In the genomic region with DNA sequence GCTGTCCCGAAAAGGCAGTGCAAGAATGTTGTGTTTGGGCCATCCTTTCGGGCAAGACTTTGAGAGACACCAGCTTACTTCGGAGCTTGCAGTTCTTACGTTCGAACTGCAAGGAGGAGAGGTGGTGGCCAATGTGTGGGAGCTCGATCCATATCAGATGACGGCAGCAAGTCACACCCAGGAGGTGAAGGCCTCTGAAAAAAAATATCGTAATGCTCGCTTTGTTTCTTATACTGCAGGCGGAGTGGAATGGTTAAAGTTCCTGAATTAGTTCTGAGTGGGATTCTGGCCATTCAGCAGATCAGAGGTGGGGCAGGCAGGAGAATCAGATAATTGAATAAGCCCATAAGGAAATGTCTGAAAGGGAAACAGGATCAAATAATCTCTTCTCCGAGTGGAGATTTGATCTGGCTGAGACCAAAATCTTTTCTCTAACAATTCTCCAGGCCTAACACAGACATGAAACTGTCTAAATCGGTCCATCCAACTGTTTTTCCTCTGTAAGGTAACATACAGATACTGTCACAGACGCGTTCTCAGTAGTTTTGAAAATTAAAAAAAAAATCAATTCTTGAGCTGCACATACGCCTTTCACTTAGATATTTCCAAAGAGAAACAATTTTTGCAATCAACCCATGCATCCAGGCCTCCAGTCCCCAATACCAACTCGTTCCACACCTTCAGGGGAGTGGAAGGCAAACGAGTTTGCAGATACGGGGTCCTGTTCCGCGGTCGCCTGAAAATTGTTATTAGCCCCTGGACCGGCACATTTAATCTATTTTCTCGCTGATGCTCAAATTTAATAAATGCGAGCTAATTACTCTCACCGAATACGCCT, we compare ENCODE assay signal across 12 mouse cellular contexts. TPM values are rescaled to one million over a fixed set of nuclear protein-coding genes. Genes with fewer than 3 reads are reported as not detected.
DNase-seq lines count a peak whose midpoint lies in the region; ATAC-seq and TF ChIP-seq lines count a peak whose summit lies in the region.
"Had no signal": no experiment of that assay in that cellular context is flagged by ENCODE, and none has a peak within 500 bp of the region (broad histone marks: within the 10 kb centered on the region; RNA-seq: fewer than 3 reads in every experiment).

No protein-coding gene starts in this region.

- peak overlapping the region; percentile 31 for H3K4me3 ChIP-seq in liver, embryonic 11.5 days (ENCODE audit: low read depth, low read length)
- no peak overlapping the region for H3K4me3 ChIP-seq in liver, embryonic 12.5 days
- H3K4me3 ChIP-seq in embryonic facial prominence, embryonic 14.5 days (ENCODE audit: low read depth, low read length), result peak overlapping the region; percentile 34; the same call in 1 of the 2 replicates
- H3K4me3 ChIP-seq in small intestine, adult 2 months (ENCODE audit: low read depth, low read length), result peak overlapping the region; percentile 72
- no peak overlapping the region for H3K4me3 ChIP-seq in kidney, embryonic 16.5 days (ENCODE audit: low read length)

- H3K27me3 ChIP-seq in liver, embryonic 11.5 days (replicated peaks; ENCODE audit: control insufficient read depth, insufficient read depth, low read length), result peaks cover 98% of the 10 kb centered on the region
- peaks cover 99% of the 10 kb centered on the region for H3K27me3 ChIP-seq in liver, embryonic 12.5 days (replicated peaks)
- peaks cover 98% of the 10 kb centered on the region for H3K27me3 ChIP-seq in embryonic facial prominence, embryonic 14.5 days (replicated peaks; ENCODE audit: control insufficient read depth, insufficient read depth, low read length)
- H3K27me3 ChIP-seq in small intestine, adult 2 months (ENCODE audit: control insufficient read depth, insufficient read depth, low read length), result peaks cover 89% of the 10 kb centered on the region
- H3K27me3 ChIP-seq in kidney, embryonic 16.5 days (ENCODE audit: insufficient read depth, low read length), result peaks cover 95% of the 10 kb centered on the region

- DNase-seq in liver, embryonic 11.5 days (ENCODE audit: low spot score), result no peak
- no peak for DNase-seq in embryonic facial prominence, embryonic 14.5 days (ENCODE audit: low spot score)
- DNase-seq in induced T-regulatory cell, adult 2 months (ENCODE audit: low read depth), result peak; percentile 37
- no peak for DNase-seq in right cerebral cortex, adult 2 months (ENCODE audit: low spot score in 2 of 2)
- no peak for DNase-seq in right cerebral cortex, adult 18-20 months
- DNase-seq: kidney, adult 2 months had no signal

- no peak overlapping the region for H3K27ac ChIP-seq in liver, embryonic 11.5 days (ENCODE audit: low read depth, low read length)
- no peak overlapping the region for H3K27ac ChIP-seq in liver, embryonic 12.5 days
- H3K27ac ChIP-seq in embryonic facial prominence, embryonic 14.5 days (replicated peaks; ENCODE audit: low read depth, low read length), result no peak overlapping the region
- peak overlapping the region; percentile 76; the same call in 1 of the 2 replicates for H3K27ac ChIP-seq in small intestine, adult 2 months (ENCODE audit: insufficient read depth, low read depth, low read length)
- no peak overlapping the region for H3K27ac ChIP-seq in kidney, embryonic 16.5 days (ENCODE audit: low read length)
- H3K27ac ChIP-seq: liver, embryonic 15.5 days had no signal

- WGBS in liver, embryonic 11.5 days, result 3% methylated on average over 26 of the region's 26 CpGs
- 3% methylated on average over 26 of the region's 26 CpGs for WGBS in liver, embryonic 12.5 days (ENCODE audit: insufficient replicate concordance)
- WGBS in embryonic facial prominence, embryonic 14.5 days, result 2% methylated on average over 26 of the region's 26 CpGs
- WGBS in small intestine, adult 2 months, result 7% methylated on average over 26 of the region's 26 CpGs
- WGBS in kidney, embryonic 16.5 days, result 3% methylated on average over 26 of the region's 26 CpGs

- no peak for ATAC-seq in liver, embryonic 11.5 days (replicated peaks; ENCODE audit: low FRiP score)
- ATAC-seq in liver, embryonic 12.5 days, result no peak
- no peak for ATAC-seq in embryonic facial prominence, embryonic 14.5 days (ENCODE audit: low read depth)
- no peak for ATAC-seq in kidney, embryonic 16.5 days (ENCODE audit: low FRiP score, low TSS enrichment)
- ATAC-seq: activated CD4-positive, CD25-positive, alpha-beta regulatory T cell, adult 4 months had no signal

- no peak for TF ChIP-seq POLR2A in small intestine, adult 2 months (IDR thresholded peaks at IDR 0.05; ENCODE audit: low read depth, low read length)

- H3K9ac ChIP-seq in liver, embryonic 11.5 days (ENCODE audit: low read depth, low read length), result no peak overlapping the region
- no peak overlapping the region for H3K9ac ChIP-seq in liver, embryonic 12.5 days
- H3K9ac ChIP-seq in embryonic facial prominence, embryonic 14.5 days (ENCODE audit: low read depth, low read length), result no peak overlapping the region
- H3K9ac ChIP-seq in kidney, embryonic 16.5 days (replicated peaks; ENCODE audit: low read length), result no peak overlapping the region
- H3K9ac ChIP-seq: liver, embryonic 15.5 days had no signal

- H3K4me1 ChIP-seq in liver, embryonic 11.5 days (replicated peaks; ENCODE audit: control insufficient read depth, insufficient read depth, low read length), result peaks cover 5% of the 10 kb centered on the region; the same call in 1 of the 2 replicates
- H3K4me1 ChIP-seq in liver, embryonic 12.5 days, result peaks cover 43% of the 10 kb centered on the region
- 0 out of 2 replicates have a peak, but pooled peaks cover 3% of the 10 kb centered on the region for H3K4me1 ChIP-seq in embryonic facial prominence, embryonic 14.5 days (ENCODE audit: control insufficient read depth, insufficient read depth, low read length)
- H3K4me1 ChIP-seq in small intestine, adult 2 months (ENCODE audit: control insufficient read depth, insufficient read depth, insufficient read length, low read length), result peaks cover 17% of the 10 kb centered on the region
- peaks cover 23% of the 10 kb centered on the region for H3K4me1 ChIP-seq in kidney, embryonic 16.5 days (ENCODE audit: insufficient read depth, low read length)

- H3K36me3 ChIP-seq in liver, embryonic 11.5 days (ENCODE audit: control insufficient read depth, insufficient read depth, low read length), result no peaks in the 10 kb centered on the region
- no peaks in the 10 kb centered on the region for H3K36me3 ChIP-seq in liver, embryonic 12.5 days
- H3K36me3 ChIP-seq in embryonic facial prominence, embryonic 14.5 days (ENCODE audit: control insufficient read depth, insufficient read depth, low read length), result no peaks in the 10 kb centered on the region
- peaks cover 4% of the 10 kb centered on the region; the same call in 1 of the 2 replicates for H3K36me3 ChIP-seq in small intestine, adult 2 months (ENCODE audit: control insufficient read depth, insufficient read depth, low read length)
- H3K36me3 ChIP-seq in kidney, embryonic 16.5 days (ENCODE audit: insufficient read depth, low read length), result no peaks in the 10 kb centered on the region
- H3K36me3 ChIP-seq: liver, embryonic 15.5 days had no signal

- H3K9me3 ChIP-seq in liver, embryonic 11.5 days (ENCODE audit: control insufficient read depth, low read length), result no peaks in the 10 kb centered on the region
- H3K9me3 ChIP-seq in liver, embryonic 12.5 days (replicated peaks), result no peaks in the 10 kb centered on the region
- no peaks in the 10 kb centered on the region for H3K9me3 ChIP-seq in embryonic facial prominence, embryonic 14.5 days (ENCODE audit: control insufficient read depth, low read length)
- no peaks in the 10 kb centered on the region for H3K9me3 ChIP-seq in kidney, embryonic 16.5 days (ENCODE audit: low read length)
- H3K9me3 ChIP-seq: liver, embryonic 15.5 days had no signal

- no peak for TF ChIP-seq CTCF in small intestine, adult 2 months (IDR thresholded peaks at IDR 0.05; ENCODE audit: extremely low read depth, insufficient read length, insufficient replicate concordance, low read depth, low read length)

- H3K4me2 ChIP-seq in liver, embryonic 11.5 days, result peak overlapping the region; percentile 19; the same call in 1 of the 2 replicates
- H3K4me2 ChIP-seq in liver, embryonic 12.5 days, result no peak overlapping the region
- H3K4me2 ChIP-seq in embryonic facial prominence, embryonic 14.5 days (ENCODE audit: low read depth, low read length), result no peak overlapping the region
- H3K4me2 ChIP-seq in kidney, embryonic 16.5 days (replicated peaks; ENCODE audit: low read depth, low read length), result no peak overlapping the region

RNA-seq across cellular contexts. Expression of a gene that starts 1.4 kb away (rescaled TPM):
- 1.2 and 2.3 TPM in 2 replicates for polyA plus RNA-seq in liver, embryonic 11.5 days (2014; fragmentation: Nextera tagmentation; extraction: Ambion mirVana)
- polyA plus RNA-seq in liver, embryonic 12.5 days (2016; fragmentation: Nextera tagmentation; extraction: Ambion mirVana), result 0.33 and 1.2 TPM in 2 replicates
- polyA plus RNA-seq in embryonic facial prominence, embryonic 14.5 days (2014; fragmentation: Nextera tagmentation; extraction: Ambion mirVana), result 2.0 and 2.4 TPM in 2 replicates
- 12.3 and 24.9 TPM in 2 replicates for polyA plus RNA-seq in small intestine, adult 2 months (2012; rRNA removed)
- polyA plus RNA-seq in kidney, embryonic 16.5 days (2015; fragmentation: Nextera tagmentation; extraction: Ambion mirVana), result 0.07 TPM in 1 of 2 replicates, not detected in the other
- polyA plus RNA-seq: activated CD4-positive, CD25-positive, alpha-beta regulatory T cell, adult 4 months; heart, embryonic 11.5 days; kidney, adult 2 months had no signal

Comparison
In these comparisons a context has a peak if more than half of its experiments do, and no peak if none do; other contexts are left out.
1. H3K4me3 ChIP-seq: peak in liver, embryonic 11.5 days (single experiment), embryonic facial prominence, embryonic 14.5 days (single experiment) and small intestine, adult 2 months (single experiment); none in liver, embryonic 12.5 days (single experiment) and kidney, embryonic 16.5 days (single experiment).